Mouse (Mus musculus) ES-E14 (cell line): Measurements from ENCODE around the gene Gm11562. TPM values are rescaled to one million over a fixed set of nuclear protein-coding genes. Genes with fewer than 3 reads are reported as not detected.

Experiments
- DNase-seq: peaks from one replicate; pipeline ENCODE4 v3.0.0-alpha.2; 2013; ENCODE audit warnings: low read depth, low spot score
- H3K27ac ChIP-seq: 2 replicates; pipeline ENCODE4 v1.5.1; 2012; ENCODE audit warnings: low read depth, mild to moderate bottlenecking, low read length, moderate library complexity, mixed read lengths; ENCODE audit not compliant: poor library complexity, insufficient read depth, severe bottlenecking
- H3K36me3 ChIP-seq: 2 replicates; pipeline ENCODE4 v1.6.1; 2012; ENCODE audit warnings: mild to moderate bottlenecking, low read length, moderate library complexity, mixed read lengths; ENCODE audit not compliant: control insufficient read depth, poor library complexity, insufficient read depth, severe bottlenecking
- H3K4me1 ChIP-seq, 2 experiments: fragments of 150-350 bp in 1 of 2; sonication (generic) in 1 of 2; 2 replicates each; pipeline ENCODE4 v1.6.1; 2012; ENCODE audit warnings: low read length in 2 of 2, mild to moderate bottlenecking in 1 of 2, mixed read lengths in 1 of 2; ENCODE audit not compliant: control insufficient read depth in 2 of 2, insufficient read depth in 2 of 2, poor library complexity in 1 of 2
- H3K4me3 ChIP-seq, 2 experiments: fragments of 150-350 bp in 1 of 2; sonication (generic) in 1 of 2; 2 replicates each; pipeline ENCODE4 v1.5.1; 2012; ENCODE audit warnings: low read length in 2 of 2, low read depth in 1 of 2, mild to moderate bottlenecking in 1 of 2, mixed read lengths in 1 of 2; ENCODE audit not compliant: insufficient read depth in 1 of 2, poor library complexity in 1 of 2, severe bottlenecking in 1 of 2
- H3K9ac ChIP-seq: 2 replicates; pipeline ENCODE4 v1.6.1; 2012; ENCODE audit warnings: low read depth, mild to moderate bottlenecking, low read length, mixed read lengths; ENCODE audit not compliant: poor library complexity, insufficient read depth, severe bottlenecking
- H3K9me3 ChIP-seq: fragments of 150-350 bp; sonication (generic); 2 replicates; pipeline ENCODE4 v1.6.1; 2012; ENCODE audit warnings: low read depth, mild to moderate bottlenecking, low read length; ENCODE audit not compliant: control insufficient read depth, insufficient read depth
- CHD2 ChIP-seq: IDR thresholded peaks from 2 replicates; pipeline ENCODE4 v1.6.1; 2014; ENCODE audit warnings: mild to moderate bottlenecking, low read depth, low read length, inconsistent platforms
- HCFC1 ChIP-seq: IDR thresholded peaks from 2 replicates; pipeline ENCODE4 v1.6.1; 2012; ENCODE audit warnings: low read length, inconsistent platforms, borderline replicate concordance; ENCODE audit not compliant: insufficient read depth
- MAFK ChIP-seq: IDR thresholded peaks from 2 replicates; pipeline ENCODE4 v1.6.1; 2014; ENCODE audit warnings: mild to moderate bottlenecking, low read depth, low read length, inconsistent platforms; ENCODE audit not compliant: insufficient read depth
- ZC3H11A ChIP-seq: IDR thresholded peaks from 2 replicates; pipeline ENCODE4 v1.6.1; 2012; ENCODE audit warnings: low read depth, mild to moderate bottlenecking, inconsistent platforms, low read length, borderline replicate concordance
- ZNF384 ChIP-seq: IDR thresholded peaks from 2 replicates; pipeline ENCODE4 v1.6.1; 2012; ENCODE audit warnings: low read depth, low read length, inconsistent platforms
- in situ Hi-C, 2 experiments: fragments of 600-800 bp; cut with MboI; formaldehyde crosslinking; loops; one replicate each; pipeline ENCODE4 v1.15.1; 2025; ENCODE audit warnings: low sequenced_read_pairs in 2 of 2, inconsistent platforms in 1 of 2; ENCODE audit not compliant: unreplicated experiment in 2 of 2
- total RNA-seq: library from RNA; depleted of rRNA; stranded (reverse); fragments of 300-350 nt; gene quantifications from 2 replicates; pipeline ENCODE4 v1.2.3, GENCODE M21; 2012

The Gm11562 gene
- total RNA-seq, 1 experiment: not detected

DNA sequence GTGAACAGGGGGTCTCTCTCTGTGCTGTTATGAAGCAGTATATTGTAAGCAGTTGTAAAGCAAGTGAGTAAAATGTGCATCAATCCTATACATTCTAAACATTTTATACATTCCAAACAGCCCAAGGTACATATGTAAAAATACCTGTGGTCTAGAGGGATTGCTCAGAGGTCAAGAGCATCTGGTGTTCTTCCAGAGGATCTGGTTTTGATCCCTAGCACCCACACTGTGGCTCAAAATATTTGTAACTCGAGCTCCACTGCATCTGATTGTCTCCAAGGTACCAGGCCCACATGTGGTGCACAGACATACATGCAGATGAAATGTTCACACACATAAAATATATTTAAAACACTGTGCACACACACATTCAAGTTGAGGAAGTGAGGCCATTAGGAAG lies 20.7 kb upstream of the Gm11562 start:
- DNase-seq: no peak
- Histone ChIP-seq H3K4me3 (no peak overlapping the region), H3K9ac (no peak overlapping the region), H3K9me3 (no peaks in the 10 kb centered on the region), H3K27ac (no peak overlapping the region), H3K36me3 (no peaks in the 10 kb centered on the region), H3K4me1 (no peaks in the 10 kb centered on the region)
- in situ Hi-C loops: no loop called here
- TF ChIP-seq ZNF384 (no peak), CHD2 (no peak), HCFC1 (no peak), ZC3H11A (no peak), MAFK (no peak)

DNA sequence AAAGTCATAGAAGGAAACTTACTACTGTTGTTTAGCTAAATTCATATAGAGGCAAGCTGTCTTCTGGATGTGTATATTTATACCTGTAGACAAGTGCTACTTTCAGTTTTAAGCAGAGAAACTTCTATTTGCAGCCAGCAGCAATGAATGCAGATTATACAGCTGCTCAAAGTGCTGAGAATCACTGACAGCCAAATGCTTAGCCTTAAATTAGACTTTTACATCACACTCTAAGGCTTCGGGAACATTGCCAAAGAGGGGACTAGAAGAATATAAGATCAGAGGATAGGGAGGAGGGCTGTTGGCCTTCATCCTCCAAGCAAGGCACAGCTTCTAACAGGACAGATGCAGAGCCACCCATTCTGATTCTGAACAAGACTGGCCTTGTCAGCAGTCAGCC lies 16.9 kb upstream of the Gm11562 start:
- in situ Hi-C loops: no loop called here
- Histone ChIP-seq H3K4me3 (no peak overlapping the region), H3K9ac (no peak overlapping the region), H3K4me1 (no peaks in the 10 kb centered on the region), H3K27ac (no peak overlapping the region), H3K9me3 (no peaks in the 10 kb centered on the region), H3K36me3 (no peaks in the 10 kb centered on the region)
- TF ChIP-seq ZNF384 (no peak), MAFK (no peak), ZC3H11A (no peak), HCFC1 (no peak), CHD2 (no peak)
- no peak for DNase-seq

DNA sequence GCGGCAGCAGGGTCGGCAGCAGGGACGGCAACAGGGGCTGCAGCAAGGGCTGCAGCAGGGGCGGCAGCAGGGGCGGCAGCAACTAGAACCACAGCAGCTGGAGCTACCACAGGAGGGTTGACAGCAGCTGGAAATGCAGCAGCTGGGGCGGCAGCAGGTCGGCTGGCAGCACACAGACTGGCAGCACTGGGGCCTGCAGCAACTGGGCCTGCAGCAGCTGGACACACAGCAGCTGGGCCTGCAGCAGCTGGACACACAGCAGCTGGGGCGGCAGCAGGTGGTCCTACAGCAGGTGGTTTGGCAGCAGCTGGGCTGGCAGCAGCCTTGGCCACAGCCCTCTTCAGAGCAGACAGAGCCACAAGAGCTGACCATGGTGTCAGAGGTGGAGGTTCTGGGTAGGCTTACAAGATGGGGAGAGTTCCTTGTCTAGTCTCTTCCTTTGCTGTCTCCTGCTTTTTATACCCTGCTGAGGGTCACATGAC lies 14.5 kb upstream of the Gm11562 start, which contains the start of gene Krtap4-2:
TSS of gene Krtap4-2 (minus strand) at position 432 of the 482 bp plus-strand sequence.
- no peak for DNase-seq
- TF ChIP-seq MAFK (no peak), ZNF384 (no peak), CHD2 (no peak), ZC3H11A (no peak), HCFC1 (no peak)
- Histone ChIP-seq H3K9ac (no peak within 1 kb of the TSS), H3K27ac (no peak within 1 kb of the TSS), H3K36me3 (no peaks in the 10 kb centered on the region), H3K4me1 (no peaks in the 10 kb centered on the region), H3K4me3 (no peak within 1 kb of the TSS), H3K9me3 (no peaks in the 10 kb centered on the region)
- in situ Hi-C loops: no loop called here

DNA sequence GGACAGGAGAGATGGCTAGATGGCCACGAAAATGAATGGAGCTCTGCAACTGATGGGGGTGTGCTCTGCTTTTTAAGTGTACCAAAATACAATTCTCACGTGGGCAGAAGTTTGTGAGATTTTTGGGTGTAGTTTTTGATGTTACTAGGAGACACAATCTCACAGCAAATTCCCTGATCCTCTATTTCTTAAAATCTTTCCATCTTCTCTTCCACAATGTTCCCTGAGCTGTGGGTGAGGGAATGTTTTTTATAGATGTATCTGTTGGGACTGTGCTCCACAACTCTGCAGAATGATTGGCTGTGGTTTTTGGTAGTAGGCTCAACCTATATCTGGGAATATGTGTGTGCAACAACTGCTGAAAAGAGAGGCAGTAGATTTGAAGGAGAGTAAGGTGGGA lies 13.1 kb upstream of the Gm11562 start:
- no peaks in the 10 kb centered on the region for H3K9me3 ChIP-seq
- in situ Hi-C loops: no loop called here
- no peak for TF ChIP-seq MAFK
- TF ChIP-seq CHD2: no peak
- no peak for TF ChIP-seq ZNF384
- TF ChIP-seq ZC3H11A: no peak
- no peak for TF ChIP-seq HCFC1
- DNase-seq: no peak
- H3K4me1 ChIP-seq: no peaks in the 10 kb centered on the region
- H3K4me3 ChIP-seq: no peak overlapping the region
- H3K36me3 ChIP-seq: no peaks in the 10 kb centered on the region
- H3K27ac ChIP-seq: no peak overlapping the region
- no peak overlapping the region for H3K9ac ChIP-seq

DNA sequence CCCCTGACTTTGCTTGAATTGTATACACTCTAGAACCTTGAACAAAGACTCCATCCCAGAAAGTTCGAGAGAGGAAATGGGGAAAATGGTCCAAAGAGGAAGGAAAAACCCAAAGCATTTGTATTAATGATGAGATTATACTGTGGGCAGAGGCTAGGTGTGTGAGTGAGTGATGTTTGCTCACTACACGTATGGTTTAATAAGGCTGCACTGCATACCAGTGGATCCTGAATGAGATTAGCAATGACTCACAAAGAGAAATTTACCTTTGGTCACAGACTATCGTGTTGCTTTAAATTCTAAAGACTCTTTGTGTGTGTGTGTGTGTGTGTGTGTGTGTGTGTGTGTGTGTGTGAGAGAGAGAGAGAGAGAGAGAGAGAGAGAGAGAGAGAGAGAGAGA lies 10.7 kb upstream of the Gm11562 start:
- Histone ChIP-seq H3K9me3 (no peaks in the 10 kb centered on the region), H3K4me3 (no peak overlapping the region), H3K27ac (no peak overlapping the region), H3K4me1 (no peaks in the 10 kb centered on the region), H3K9ac (no peak overlapping the region), H3K36me3 (no peaks in the 10 kb centered on the region)
- no peak for TF ChIP-seq ZC3H11A
- no peak for TF ChIP-seq ZNF384
- no peak for TF ChIP-seq HCFC1
- no peak for TF ChIP-seq MAFK
- no peak for TF ChIP-seq CHD2
- in situ Hi-C loops: no loop called here
- DNase-seq: no peak
